Mouse (Mus musculus): ENCODE measurements around the gene Snrpc. TPM values are rescaled to one million over a fixed set of nuclear protein-coding genes. Genes with fewer than 3 reads are reported as not detected.

The Snrpc gene
- polyA plus RNA-seq, 1 experiment from 2014 or later: 274 TPM

GRCm38 (mm10) chr17:27821407-27822338 is 16.3 kb upstream of the Snrpc start:
- H3K4me1 ChIP-seq (ENCODE audit: control insufficient read depth, insufficient read depth, low read length): peaks cover 12% of the 10 kb centered on the region
- H3K9ac ChIP-seq (ENCODE audit: low read depth, low read length): peak overlapping the region; percentile 78; the same call in 1 of the 2 replicates
- no peaks in the 10 kb centered on the region for H3K36me3 ChIP-seq (ENCODE audit: control insufficient read depth, insufficient read depth, low read length)
- ATAC-seq (ENCODE audit: low read depth) (no peak), DNase-seq (ENCODE audit: low spot score) (peak; percentile 39)
- no peaks in the 10 kb centered on the region for H3K9me3 ChIP-seq (ENCODE audit: control insufficient read depth, low read length)
- H3K27me3 ChIP-seq (replicated peaks; ENCODE audit: control insufficient read depth, insufficient read depth, low read length): no peaks in the 10 kb centered on the region
- WGBS: 54% methylated on average over 9 of the region's 9 CpGs
- H3K4me2 ChIP-seq (ENCODE audit: low read depth, low read length): peak overlapping the region; percentile 68
- H3K27ac ChIP-seq (replicated peaks; ENCODE audit: low read depth, low read length): peak overlapping the region; percentile 83
- H3K4me3 ChIP-seq (ENCODE audit: low read depth, low read length): peak overlapping the region; percentile 97

GRCm38 (mm10) chr17:27823142-27823905 is 14.6 kb upstream of the Snrpc start:
- ATAC-seq (ENCODE audit: low read depth): no peak
- Histone ChIP-seq H3K27me3 (replicated peaks; ENCODE audit: control insufficient read depth, insufficient read depth, low read length) (no peaks in the 10 kb centered on the region), H3K9ac (ENCODE audit: low read depth, low read length) (no peak overlapping the region), H3K4me3 (ENCODE audit: low read depth, low read length) (no peak overlapping the region), H3K36me3 (ENCODE audit: control insufficient read depth, insufficient read depth, low read length) (no peaks in the 10 kb centered on the region), H3K27ac (replicated peaks; ENCODE audit: low read depth, low read length) (no peak overlapping the region), H3K9me3 (ENCODE audit: control insufficient read depth, low read length) (no peaks in the 10 kb centered on the region), H3K4me1 (ENCODE audit: control insufficient read depth, insufficient read depth, low read length) (peaks cover 14% of the 10 kb centered on the region), H3K4me2 (ENCODE audit: low read depth, low read length) (no peak overlapping the region)
- WGBS: 74% methylated on average over 9 of the region's 9 CpGs
- DNase-seq (ENCODE audit: low spot score): no peak

- Histone ChIP-seq H3K4me2 (ENCODE audit: low read depth, low read length) (no peak overlapping the region), H3K4me3 (ENCODE audit: low read depth, low read length) (no peak overlapping the region), H3K9ac (ENCODE audit: low read depth, low read length) (no peak overlapping the region), H3K9me3 (ENCODE audit: control insufficient read depth, low read length) (no peaks in the 10 kb centered on the region), H3K4me1 (ENCODE audit: control insufficient read depth, insufficient read depth, low read length) (peaks cover 8% of the 10 kb centered on the region), H3K27me3 (replicated peaks; ENCODE audit: control insufficient read depth, insufficient read depth, low read length) (no peaks in the 10 kb centered on the region), H3K27ac (replicated peaks; ENCODE audit: low read depth, low read length) (no peak overlapping the region), H3K36me3 (ENCODE audit: control insufficient read depth, insufficient read depth, low read length) (no peaks in the 10 kb centered on the region)
- WGBS: 55% methylated on average over 1 of the region's 1 CpGs
- no peak for ATAC-seq (ENCODE audit: low read depth)
- DNase-seq (ENCODE audit: low spot score): no peak
These were observed 13.0 kb upstream of the Snrpc start for GRCm38 (mm10) chr17:27824941-27825340.

GRCm38 (mm10) chr17:27825539-27825938 is 12.4 kb upstream of the Snrpc start:
- ATAC-seq (ENCODE audit: low read depth) (no peak), DNase-seq (ENCODE audit: low spot score) (no peak)
- Histone ChIP-seq H3K27me3 (replicated peaks; ENCODE audit: control insufficient read depth, insufficient read depth, low read length) (no peaks in the 10 kb centered on the region), H3K27ac (replicated peaks; ENCODE audit: low read depth, low read length) (peak overlapping the region; percentile 28; the same call in 1 of the 2 replicates), H3K9me3 (ENCODE audit: control insufficient read depth, low read length) (no peaks in the 10 kb centered on the region), H3K9ac (ENCODE audit: low read depth, low read length) (no peak overlapping the region), H3K4me3 (ENCODE audit: low read depth, low read length) (no peak overlapping the region), H3K4me1 (ENCODE audit: control insufficient read depth, insufficient read depth, low read length) (peaks cover 8% of the 10 kb centered on the region), H3K36me3 (ENCODE audit: control insufficient read depth, insufficient read depth, low read length) (no peaks in the 10 kb centered on the region), H3K4me2 (ENCODE audit: low read depth, low read length) (peak overlapping the region; percentile 67)
- WGBS: 28% methylated on average over 3 of the region's 3 CpGs

GRCm38 (mm10) chr17:27825984-27826905 is 11.7 kb upstream of the Snrpc start:
- H3K4me3 ChIP-seq (ENCODE audit: low read depth, low read length): peak overlapping the region; percentile 38
- DNase-seq (ENCODE audit: low spot score) (peak; percentile 94), ATAC-seq (ENCODE audit: low read depth) (peak; percentile 64)
- H3K27me3 ChIP-seq (replicated peaks; ENCODE audit: control insufficient read depth, insufficient read depth, low read length): no peaks in the 10 kb centered on the region
- H3K27ac ChIP-seq (replicated peaks; ENCODE audit: low read depth, low read length): peak overlapping the region; percentile 72
- no peaks in the 10 kb centered on the region for H3K9me3 ChIP-seq (ENCODE audit: control insufficient read depth, low read length)
- peak overlapping the region; percentile 60 for H3K9ac ChIP-seq (ENCODE audit: low read depth, low read length)
- peak overlapping the region; percentile 67 for H3K4me2 ChIP-seq (ENCODE audit: low read depth, low read length)
- H3K36me3 ChIP-seq (ENCODE audit: control insufficient read depth, insufficient read depth, low read length): no peaks in the 10 kb centered on the region
- H3K4me1 ChIP-seq (ENCODE audit: control insufficient read depth, insufficient read depth, low read length): peaks cover 4% of the 10 kb centered on the region
- 2% methylated on average over 22 of the region's 22 CpGs for WGBS

GRCm38 (mm10) chr17:27826908-27827383 is 11.0 kb upstream of the Snrpc start:
- 3% methylated on average over 9 of the region's 9 CpGs for WGBS
- Histone ChIP-seq H3K27me3 (replicated peaks; ENCODE audit: control insufficient read depth, insufficient read depth, low read length) (no peaks in the 10 kb centered on the region), H3K9ac (ENCODE audit: low read depth, low read length) (peak overlapping the region; percentile 60), H3K4me1 (ENCODE audit: control insufficient read depth, insufficient read depth, low read length) (0 out of 2 replicates have a peak, but pooled peaks cover 2% of the 10 kb centered on the region), H3K27ac (replicated peaks; ENCODE audit: low read depth, low read length) (peak overlapping the region; percentile 72; the same call in 1 of the 2 replicates), H3K9me3 (ENCODE audit: control insufficient read depth, low read length) (no peaks in the 10 kb centered on the region), H3K36me3 (ENCODE audit: control insufficient read depth, insufficient read depth, low read length) (no peaks in the 10 kb centered on the region), H3K4me2 (ENCODE audit: low read depth, low read length) (peak overlapping the region; percentile 67), H3K4me3 (ENCODE audit: low read depth, low read length) (peak overlapping the region; percentile 38)
- DNase-seq (ENCODE audit: low spot score) (peak; percentile 75), ATAC-seq (ENCODE audit: low read depth) (no peak; the same call in 1 of the 2 replicates)

GRCm38 (mm10) chr17:27827511-27827910 is 10.4 kb upstream of the Snrpc start:
- Histone ChIP-seq H3K36me3 (ENCODE audit: control insufficient read depth, insufficient read depth, low read length) (no peaks in the 10 kb centered on the region), H3K27ac (replicated peaks; ENCODE audit: low read depth, low read length) (peak overlapping the region; percentile 24; the same call in 1 of the 2 replicates), H3K4me2 (ENCODE audit: low read depth, low read length) (peak overlapping the region; percentile 67), H3K27me3 (replicated peaks; ENCODE audit: control insufficient read depth, insufficient read depth, low read length) (no peaks in the 10 kb centered on the region), H3K4me3 (ENCODE audit: low read depth, low read length) (peak overlapping the region; percentile 38; the same call in 1 of the 2 replicates), H3K9me3 (ENCODE audit: control insufficient read depth, low read length) (no peaks in the 10 kb centered on the region), H3K9ac (ENCODE audit: low read depth, low read length) (0 out of 2 replicates have a peak overlapping the region, but pooled peaks have one; percentile 5), H3K4me1 (ENCODE audit: control insufficient read depth, insufficient read depth, low read length) (0 out of 2 replicates have a peak, but pooled peaks cover 2% of the 10 kb centered on the region)
- WGBS: 27% methylated on average over 6 of the region's 6 CpGs
- ATAC-seq (ENCODE audit: low read depth) (no peak), DNase-seq (ENCODE audit: low spot score) (peak; percentile 35)

All from embryonic facial prominence, embryonic 14.5 days (tissue).